Mouse (Mus musculus) cerebellum, postnatal 4 days (tissue): Measurements from ENCODE around the gene Plac1.

Experiments
- DNase-seq, 2 experiments: peaks; one replicate each; pipeline ENCODE4 v3.0.0; 2022; ENCODE audit warnings: low spot score in 2 of 2, mixed read lengths in 1 of 2

The Plac1 gene

GRCm38 (mm10) chrX:53197681-53198080, 42.2 kb downstream of the Plac1 start:
- DNase-seq, result no peak

- no peak for DNase-seq
These were observed 43.5 kb downstream of the Plac1 start for GRCm38 (mm10) chrX:53196392-53196791.

GRCm38 (mm10) chrX:53188692-53189091, 51.2 kb downstream of the Plac1 start:
- no peak for DNase-seq

- DNase-seq, result no peak
These were observed 60.1 kb downstream of the Plac1 start for GRCm38 (mm10) chrX:53179801-53180200.

GRCm38 (mm10) chrX:53176296-53176695, 63.6 kb downstream of the Plac1 start:
- no peak for DNase-seq

- no peak for DNase-seq
These were observed 71.3 kb downstream of the Plac1 start for GRCm38 (mm10) chrX:53168623-53169022.

GRCm38 (mm10) chrX:53166901-53167525, 72.9 kb downstream of the Plac1 start:
- no peak for DNase-seq

GRCm38 (mm10) chrX:53166251-53166900, 73.5 kb downstream of the Plac1 start:
- DNase-seq, result no peak

- no peak for DNase-seq
These were observed 77.3 kb downstream of the Plac1 start for GRCm38 (mm10) chrX:53162589-53162988.

GRCm38 (mm10) chrX:53161583-53161982, 78.3 kb downstream of the Plac1 start:
- no peak for DNase-seq

- peak in 1 of 2 experiments; percentile 2 for DNase-seq
These were observed 78.8 kb downstream of the Plac1 start for GRCm38 (mm10) chrX:53161115-53161514.

GRCm38 (mm10) chrX:53148039-53148438, 91.9 kb downstream of the Plac1 start:
- DNase-seq, result no peak

GRCm38 (mm10) chrX:53146389-53146917, 93.5 kb downstream of the Plac1 start:
- DNase-seq, result no peak

- DNase-seq, result no peak
These were observed 100.3 kb downstream of the Plac1 start for GRCm38 (mm10) chrX:53139641-53140040.

GRCm38 (mm10) chrX:53137066-53137465, 102.8 kb downstream of the Plac1 start:
- DNase-seq, result no peak

GRCm38 (mm10) chrX:53129501-53129900, 110.4 kb downstream of the Plac1 start:
- no peak for DNase-seq

GRCm38 (mm10) chrX:53126492-53127033, 113.3 kb downstream of the Plac1 start:
- no peak for DNase-seq

GRCm38 (mm10) chrX:53125838-53126467, 114.0 kb downstream of the Plac1 start:
- DNase-seq, result no peak

GRCm38 (mm10) chrX:53123562-53123961, 116.3 kb downstream of the Plac1 start:
- no peak for DNase-seq

- no peak for DNase-seq
These were observed 121.3 kb downstream of the Plac1 start for GRCm38 (mm10) chrX:53118631-53119030.

- DNase-seq, result no peak
These were observed 121.9 kb downstream of the Plac1 start for GRCm38 (mm10) chrX:53118019-53118418.

GRCm38 (mm10) chrX:53114994-53115393, 124.9 kb downstream of the Plac1 start:
- no peak for DNase-seq

GRCm38 (mm10) chrX:53110142-53110541, 129.8 kb downstream of the Plac1 start:
- no peak for DNase-seq
